Mouse (Mus musculus) thymus, postnatal 0 days (tissue): ENCODE data around the gene Spata31d1d. TPM values are rescaled to one million over a fixed set of nuclear protein-coding genes. Genes with fewer than 3 reads are reported as not detected.
"Not testable (repeated sequence)": the region's sequence is repeated elsewhere in the genome, so short reads cannot be mapped to it uniquely, and the experiment has no call there.

Experiments
- DNase-seq: peaks from one replicate; pipeline ENCODE4 v3.0.0-alpha.2; 2015; ENCODE audit warnings: low spot score
- polyA plus RNA-seq: library from polyadenylated mRNA; unstranded; fragments of >200 nt; fragmentation: Nextera tagmentation; extraction: Ambion mirVana; gene quantifications from 2 replicates; pipeline ENCODE4 v1.2.1, GENCODE M21; 2015

Spata31d1d gene
- polyA plus RNA-seq: not detected in 2 replicates

GRCm38 (mm10) chr13:59731652-59732051 lies at the start of gene Spata31d1d:
Gene Spata31d1d, minus strand, starts transcription at chr13:59731752.
- no peak for DNase-seq

- DNase-seq: not testable (repeated sequence)
These were observed 48.3 kb upstream of the Spata31d1d start for GRCm38 (mm10) chr13:59779744-59780264.

- DNase-seq: no peak
These were observed 47.7 kb upstream of the Spata31d1d start for GRCm38 (mm10) chr13:59779213-59779612.

DNA sequence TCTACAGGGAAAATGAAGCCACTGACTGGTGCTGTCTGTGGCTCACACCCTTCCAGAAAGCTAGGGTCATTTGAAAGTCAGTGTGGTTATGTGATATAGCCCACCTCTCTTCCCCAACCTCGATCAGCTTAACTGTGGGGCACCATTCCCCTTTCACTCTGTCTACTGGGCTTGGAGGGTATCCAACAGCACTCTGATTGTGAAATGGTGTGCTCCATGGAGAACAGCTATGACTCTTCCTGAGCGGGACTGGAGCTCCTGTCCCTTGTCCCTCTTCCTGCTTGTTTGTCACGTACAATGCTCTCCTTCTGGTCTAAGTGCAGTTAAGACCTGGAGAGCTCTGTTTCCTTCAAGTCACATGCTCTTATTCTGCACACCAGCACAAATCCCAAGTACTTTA lies 43.6 kb upstream of the Spata31d1d start:
- DNase-seq: no peak

- peak; percentile 31 for DNase-seq
These were observed 39.7 kb upstream of the Spata31d1d start for GRCm38 (mm10) chr13:59771257-59771656.

DNA sequence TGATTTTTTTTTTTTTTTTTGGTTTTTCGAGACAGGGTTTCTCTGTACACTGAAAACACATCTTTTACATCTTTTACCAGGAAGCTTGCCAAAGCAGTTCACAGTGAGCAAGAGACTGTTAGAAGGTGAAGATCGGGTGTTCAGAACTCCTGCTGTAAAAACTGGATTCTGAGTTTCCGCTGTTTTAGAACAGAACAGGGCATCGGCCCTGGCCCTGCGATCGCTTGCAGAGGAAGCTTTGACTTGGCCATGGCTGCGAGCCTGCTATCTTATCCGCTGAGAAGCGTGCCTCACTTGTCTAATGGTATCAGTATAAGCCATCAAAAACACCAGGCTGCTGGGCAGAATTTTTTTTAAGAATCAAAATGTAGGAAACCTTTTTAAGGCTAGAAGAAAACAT lies 39.3 kb upstream of the Spata31d1d start:
- no peak for DNase-seq

- peak; percentile 87 for DNase-seq
These were observed 38.6 kb upstream of the Spata31d1d start for GRCm38 (mm10) chr13:59770164-59770562.

GRCm38 (mm10) chr13:59769296-59770163 lies 38.0 kb upstream of the Spata31d1d start, which contains the start of gene Isca1:
Gene Isca1, minus strand, starts transcription at chr13:59769810.
- DNase-seq: peak; percentile 99

DNA sequence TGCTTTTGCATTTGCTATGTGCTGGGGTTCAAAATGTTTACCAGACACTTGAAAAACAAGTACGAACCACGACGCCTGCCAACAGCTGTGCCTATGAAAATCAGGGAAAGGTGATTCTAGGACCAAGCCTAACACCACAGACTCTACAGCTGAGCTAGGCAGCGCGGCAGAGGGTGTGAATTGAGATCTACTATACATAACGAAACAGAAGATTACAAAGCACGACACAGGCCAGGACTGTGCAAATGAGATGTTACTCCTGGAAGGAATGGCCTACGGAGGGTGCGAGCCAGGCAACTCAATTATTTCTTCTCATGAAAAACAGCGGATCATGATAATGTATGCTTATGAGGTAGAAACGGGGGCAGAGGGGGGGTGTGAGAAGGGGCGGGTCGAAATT lies 37.0 kb upstream of the Spata31d1d start:
- DNase-seq: no peak

GRCm38 (mm10) chr13:59766786-59767515 lies 35.4 kb upstream of the Spata31d1d start:
- no peak for DNase-seq

DNA sequence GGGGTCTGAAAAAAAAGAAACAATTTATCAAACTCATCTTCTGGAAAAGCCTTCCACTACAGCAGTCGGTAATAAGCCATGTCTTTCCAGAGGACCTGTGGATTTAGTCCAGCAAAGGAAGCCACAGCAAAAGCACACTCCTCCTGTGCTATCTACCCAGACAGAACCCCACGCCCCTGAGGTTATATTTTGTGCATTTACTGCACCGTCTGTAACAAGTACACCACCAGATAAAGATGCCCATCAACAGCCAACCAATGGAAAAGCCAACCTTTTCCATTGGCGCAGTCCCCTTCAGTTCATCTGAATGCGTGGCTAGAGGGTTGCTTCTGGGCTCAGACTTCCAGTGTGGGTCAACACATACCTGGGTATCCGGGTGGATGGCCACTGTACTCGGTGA lies 31.2 kb upstream of the Spata31d1d start:
- no peak for DNase-seq

DNA sequence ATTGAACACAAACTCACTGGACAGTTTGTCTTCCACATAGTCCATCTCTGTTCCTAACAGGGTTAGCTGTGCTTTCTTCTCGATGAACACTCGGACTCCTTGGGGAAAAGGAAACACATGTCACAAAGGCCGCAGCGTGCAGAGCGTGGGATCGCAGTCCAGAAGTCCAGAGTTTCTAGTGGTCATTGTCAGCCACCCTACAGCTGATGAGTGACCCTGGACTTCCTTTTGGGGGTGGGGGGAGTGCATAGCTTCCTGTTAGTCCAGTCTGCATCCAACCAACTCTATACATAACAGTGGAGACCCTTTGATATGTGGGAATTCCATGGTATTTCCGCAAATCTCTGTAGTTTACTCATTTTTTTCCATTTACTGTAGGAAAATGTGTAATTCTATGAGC lies 25.4 kb upstream of the Spata31d1d start:
- no peak for DNase-seq

DNA sequence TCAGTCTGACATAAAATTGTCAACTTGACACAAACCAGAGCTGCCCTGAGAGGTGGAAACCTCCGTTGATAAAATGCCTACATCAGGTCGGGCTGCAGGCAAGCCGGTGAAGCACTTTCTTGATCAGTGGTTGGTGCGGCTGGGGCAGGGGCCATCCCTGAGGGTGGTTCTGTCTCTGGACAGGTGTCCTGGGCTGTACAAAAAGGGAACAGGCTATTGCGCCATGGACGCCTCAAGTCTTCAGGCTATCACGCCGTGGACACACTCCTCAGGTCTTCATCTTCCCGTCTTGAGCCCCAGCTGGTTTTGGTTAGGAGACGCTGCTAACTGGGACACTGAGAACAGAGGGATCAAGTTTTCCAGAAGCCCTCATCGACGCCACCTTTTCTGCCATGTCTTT lies 18.8 kb upstream of the Spata31d1d start:
- DNase-seq: no peak

DNA sequence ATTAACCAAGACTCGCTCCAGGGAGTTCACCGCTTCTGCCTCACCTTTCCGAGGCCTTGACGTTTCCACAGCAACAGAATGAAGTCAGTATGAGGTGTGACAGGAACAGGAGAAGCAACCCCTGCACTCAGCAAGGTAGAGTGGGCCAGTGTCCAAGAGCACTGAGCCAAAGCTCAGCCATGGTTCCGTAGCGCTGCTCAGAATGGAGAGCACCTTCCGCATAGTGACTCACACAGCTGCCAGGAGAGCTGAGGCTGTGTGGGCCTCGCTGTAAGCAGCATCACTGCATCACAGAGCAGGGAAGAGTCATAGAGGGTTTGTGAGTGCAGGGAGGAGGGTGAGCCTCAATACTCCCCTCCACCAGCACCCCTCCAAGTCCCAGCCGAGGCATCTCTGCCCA lies 15.2 kb upstream of the Spata31d1d start, which contains the start of gene 1700014D04Rik:
Gene 1700014D04Rik (minus strand): TSS at position 42 of the 400 bp plus-strand sequence.
- DNase-seq: no peak

DNA sequence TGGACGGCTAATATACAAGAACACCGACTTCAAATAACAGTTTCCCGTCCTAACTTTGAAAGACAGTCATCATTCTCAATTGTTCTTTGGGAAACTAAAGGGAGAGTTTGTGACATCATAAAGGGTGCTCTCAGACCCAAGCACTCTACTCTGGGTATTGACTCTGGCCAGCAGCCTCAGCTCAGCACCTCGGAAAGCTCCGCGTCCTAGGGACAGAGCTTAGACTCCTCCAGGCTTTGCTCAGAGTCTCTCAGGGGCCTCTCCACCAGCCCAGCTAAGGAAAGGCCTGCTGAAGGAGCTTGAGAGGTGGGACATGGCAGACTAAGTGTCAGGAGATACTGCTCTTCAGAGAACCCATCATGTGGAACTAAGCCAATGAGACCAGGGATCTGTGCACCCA lies 14.6 kb upstream of the Spata31d1d start:
- no peak for DNase-seq

- DNase-seq: no peak
These were observed 13.9 kb upstream of the Spata31d1d start for GRCm38 (mm10) chr13:59745462-59745861.

- DNase-seq: peak; percentile 8
These were observed 10.1 kb upstream of the Spata31d1d start for GRCm38 (mm10) chr13:59741697-59742096.

GRCm38 (mm10) chr13:59741096-59741495 lies 9.5 kb upstream of the Spata31d1d start:
- DNase-seq: no peak

DNA sequence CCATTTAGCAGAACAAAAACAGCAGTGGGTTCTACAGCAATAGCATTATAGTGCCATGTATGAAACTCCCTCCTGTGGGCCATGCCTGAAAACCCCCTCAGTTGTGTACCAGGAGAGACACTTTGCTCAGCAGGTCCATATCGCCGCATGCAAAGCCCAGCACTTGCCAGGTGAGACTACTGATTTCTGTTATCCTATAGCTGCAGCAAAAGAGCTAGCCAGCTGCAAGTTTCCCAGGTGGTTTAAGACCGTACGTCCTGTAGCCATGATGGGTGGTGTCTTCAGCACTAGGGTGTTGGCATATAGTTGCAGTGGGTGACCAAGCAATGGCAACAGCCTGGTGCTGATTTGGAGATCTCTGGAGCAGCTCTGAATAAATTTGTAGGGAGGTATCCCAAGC lies 7.8 kb upstream of the Spata31d1d start:
- DNase-seq: no peak

- no peak for DNase-seq
These were observed 6.9 kb upstream of the Spata31d1d start for GRCm38 (mm10) chr13:59738455-59738854.

GRCm38 (mm10) chr13:59735190-59735589 lies 3.6 kb upstream of the Spata31d1d start:
- DNase-seq: no peak

DNA sequence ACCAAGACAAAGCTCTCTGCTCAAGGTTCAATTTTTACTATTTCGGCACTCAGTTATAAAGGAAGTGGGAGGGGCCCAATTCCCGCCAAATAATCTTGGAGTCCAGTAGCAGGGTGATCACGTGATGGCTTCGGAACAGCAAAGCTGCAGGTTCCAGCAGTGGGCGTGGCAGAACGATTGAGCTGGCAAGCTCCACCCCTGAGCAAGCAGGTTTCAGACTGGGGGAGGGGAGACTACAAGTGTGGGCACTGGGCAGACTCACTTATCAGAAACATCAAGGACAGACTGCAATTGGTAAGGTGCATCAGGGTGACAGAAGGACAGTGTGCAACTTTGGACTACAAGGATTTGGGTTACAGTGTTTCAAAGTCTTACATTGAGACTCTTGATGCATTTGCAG lies 2.8 kb upstream of the Spata31d1d start:
- not testable (repeated sequence) for DNase-seq
